Mouse (Mus musculus) lung, adult 2 months (tissue): ENCODE results near the gene Myt1l.

ENCODE experiments used
- CTCF ChIP-seq: fragments of 200-500 bp; IDR thresholded peaks from 2 replicates; pipeline ENCODE4 v1.5.1; 2011; ENCODE audit warnings: mild to moderate bottlenecking, low read length, control low read depth; ENCODE audit not compliant: insufficient read depth
- POLR2A ChIP-seq: fragments of 200-500 bp; IDR thresholded peaks from 2 replicates; pipeline ENCODE4 v1.6.1; 2011; ENCODE audit warnings: low read depth, mild to moderate bottlenecking, control low read depth, low read length, borderline replicate concordance; ENCODE audit errors: extremely low read depth

DNA sequence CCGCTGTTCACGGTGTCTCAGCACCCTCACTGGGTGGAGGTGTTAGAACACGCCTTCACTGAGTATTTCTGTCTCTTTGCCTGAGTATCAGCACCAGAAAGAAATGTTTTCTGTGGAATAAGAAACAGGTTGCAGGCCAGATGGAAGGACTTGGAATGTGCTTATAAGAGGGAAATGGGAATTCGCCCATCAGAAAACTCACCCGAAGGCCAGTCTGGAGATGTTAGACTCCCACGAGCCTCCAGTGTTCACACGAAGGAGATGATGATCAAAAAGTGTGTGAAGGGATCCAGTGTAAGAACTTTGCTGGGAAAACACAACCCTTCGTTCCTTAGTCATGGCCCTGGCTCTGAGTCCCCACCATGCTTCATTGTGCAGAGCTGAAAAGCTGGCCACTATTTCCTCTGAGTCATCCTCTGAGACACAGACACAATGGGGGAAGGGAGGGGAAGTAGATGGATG is 406.0 kb downstream of the Myt1l start:
- TF ChIP-seq CTCF (no peak), POLR2A (no peak)
